Mouse (Mus musculus) small intestine, adult 2 months (tissue): ENCODE results near the gene Slc26a5. TPM values are rescaled to one million over a fixed set of nuclear protein-coding genes. Genes with fewer than 3 reads are reported as not detected.

Source experiments
- H3K27ac ChIP-seq: fragments of 200-500 bp; 2 replicates; pipeline ENCODE4 v1.5.1; 2012; ENCODE audit warnings: low read depth, low read length, control low read depth, inconsistent platforms; ENCODE audit not compliant: insufficient read depth
- H3K27me3 ChIP-seq: fragments of 200-500 bp; 2 replicates; pipeline ENCODE4 v1.6.1; 2012; ENCODE audit warnings: mild to moderate bottlenecking, moderate library complexity, low read length, inconsistent platforms; ENCODE audit not compliant: control insufficient read depth, insufficient read depth
- H3K36me3 ChIP-seq: fragments of 200-500 bp; 2 replicates; pipeline ENCODE4 v1.6.1; 2012; ENCODE audit warnings: mild to moderate bottlenecking, low read length, control low read depth, inconsistent platforms; ENCODE audit not compliant: control insufficient read depth, insufficient read depth
- H3K4me1 ChIP-seq: fragments of 200-500 bp; 2 replicates; pipeline ENCODE4 v1.6.1; 2012; ENCODE audit warnings: low read length, inconsistent platforms, mixed read lengths; ENCODE audit not compliant: control insufficient read depth, insufficient read depth, insufficient read length
- H3K4me3 ChIP-seq: fragments of 200-500 bp; 2 replicates; pipeline ENCODE4 v1.5.1; 2012; ENCODE audit warnings: low read depth, mild to moderate bottlenecking, control low read depth, inconsistent platforms, low read length, moderate library complexity
- CTCF ChIP-seq: fragments of 200-500 bp; IDR thresholded peaks from 2 replicates; pipeline ENCODE4 v1.5.1; 2012; ENCODE audit warnings: low read depth, mild to moderate bottlenecking, control low read depth, inconsistent platforms, low read length, moderate library complexity, mixed read lengths; ENCODE audit not compliant: insufficient replicate concordance, insufficient read length; ENCODE audit errors: extremely low read depth
- POLR2A ChIP-seq: fragments of 200-500 bp; IDR thresholded peaks from 2 replicates; pipeline ENCODE4 v1.6.1; 2012; ENCODE audit warnings: low read depth, mild to moderate bottlenecking, control low read depth, inconsistent platforms, low read length, moderate library complexity
- WGBS: fragments of 180-500 bp; shearing (Covaris S2); methylation state at CpG from one replicate; pipeline ENCODE4 v1.1.7; 2018; 5-methylcytosine and 5-hydroxymethylcytosine counted together
- polyA plus RNA-seq: library from polyadenylated mRNA; depleted of rRNA; stranded (reverse); fragments of >200 nt; gene quantifications from 2 replicates; pipeline ENCODE4 v1.2.3, GENCODE M21; 2012

Gene Slc26a5
- polyA plus RNA-seq, 1 experiment, result not detected

- no peaks in the 10 kb centered on the region for H3K4me1 ChIP-seq
- peak overlapping the region; percentile 57 for H3K4me3 ChIP-seq
- WGBS, result 27% methylated on average over 20 of the region's 20 CpGs
- TF ChIP-seq CTCF (no peak), POLR2A (no peak)
- no peak overlapping the region for H3K27ac ChIP-seq
- no peaks in the 10 kb centered on the region for H3K36me3 ChIP-seq
- H3K27me3 ChIP-seq, result no peaks in the 10 kb centered on the region
Observed at GRCm38 (mm10) chr5:21846616-21847290, 18.7 kb downstream of the Slc26a5 start.

- Histone ChIP-seq H3K4me3 (no peak overlapping the region), H3K36me3 (no peaks in the 10 kb centered on the region), H3K27me3 (no peaks in the 10 kb centered on the region), H3K4me1 (no peaks in the 10 kb centered on the region), H3K27ac (no peak overlapping the region)
- whole genome bisulfite sequencing, result 63% methylated on average over 4 of the region's 4 CpGs
- TF ChIP-seq CTCF (0 out of 2 replicates have a peak, but pooled peaks have one; percentile 28), POLR2A (no peak)
Observed at GRCm38 (mm10) chr5:21844676-21845075, 20.7 kb downstream of the Slc26a5 start.

- H3K4me1 ChIP-seq, result no peaks in the 10 kb centered on the region
- H3K27me3 ChIP-seq, result no peaks in the 10 kb centered on the region
- no peak overlapping the region for H3K4me3 ChIP-seq
- H3K27ac ChIP-seq, result no peak overlapping the region
- no peaks in the 10 kb centered on the region for H3K36me3 ChIP-seq
- 63% methylated on average over 3 of the region's 3 CpGs for WGBS
- no peak for TF ChIP-seq POLR2A
- TF ChIP-seq CTCF, result no peak
Observed at GRCm38 (mm10) chr5:21831761-21832160, 33.6 kb downstream of the Slc26a5 start.

GRCm38 (mm10) chr5:21828855-21829254, 36.5 kb downstream of the Slc26a5 start:
- H3K27ac ChIP-seq, result no peak overlapping the region
- H3K4me3 ChIP-seq, result no peak overlapping the region
- TF ChIP-seq POLR2A (no peak), CTCF (no peak)
- 64% methylated on average over 4 of the region's 4 CpGs for WGBS
- no peaks in the 10 kb centered on the region for H3K27me3 ChIP-seq
- H3K4me1 ChIP-seq, result no peaks in the 10 kb centered on the region
- H3K36me3 ChIP-seq, result no peaks in the 10 kb centered on the region

GRCm38 (mm10) chr5:21827643-21828042, 37.8 kb downstream of the Slc26a5 start:
- no peaks in the 10 kb centered on the region for H3K36me3 ChIP-seq
- H3K27me3 ChIP-seq, result no peaks in the 10 kb centered on the region
- no peaks in the 10 kb centered on the region for H3K4me1 ChIP-seq
- H3K4me3 ChIP-seq, result no peak overlapping the region
- WGBS, result 19% methylated on average over 6 of the region's 6 CpGs
- H3K27ac ChIP-seq, result no peak overlapping the region
- TF ChIP-seq POLR2A (no peak), CTCF (no peak)

GRCm38 (mm10) chr5:21826370-21826769, 39.0 kb downstream of the Slc26a5 start:
- H3K4me1 ChIP-seq, result no peaks in the 10 kb centered on the region
- no peaks in the 10 kb centered on the region for H3K27me3 ChIP-seq
- 75% methylated on average over 7 of the region's 7 CpGs for WGBS
- H3K4me3 ChIP-seq, result no peak overlapping the region
- no peak overlapping the region for H3K27ac ChIP-seq
- TF ChIP-seq CTCF (no peak), POLR2A (no peak)
- no peaks in the 10 kb centered on the region for H3K36me3 ChIP-seq

- Histone ChIP-seq H3K27me3 (no peaks in the 10 kb centered on the region), H3K27ac (no peak overlapping the region), H3K4me1 (no peaks in the 10 kb centered on the region), H3K36me3 (no peaks in the 10 kb centered on the region), H3K4me3 (no peak overlapping the region)
- TF ChIP-seq POLR2A (no peak), CTCF (peak; percentile 26; the same call in 1 of the 2 replicates)
- 63% methylated on average over 1 of the region's 1 CpGs for WGBS
Observed at GRCm38 (mm10) chr5:21813994-21814393, 51.4 kb downstream of the Slc26a5 start.
